Mouse (Mus musculus): ENCODE measurements around the gene Tssc4. TPM values are rescaled to one million over a fixed set of nuclear protein-coding genes. Genes with fewer than 3 reads are reported as not detected.

The Tssc4 gene
- polyA plus RNA-seq, 1 experiment from 2014 or later, result 90.7 TPM

- WGBS, result 92% methylated on average over 4 of the region's 4 CpGs
- Histone ChIP-seq H3K9me3 (replicated peaks; ENCODE audit: control insufficient read depth, low read length, poor library complexity, severe bottlenecking) (no peaks in the 10 kb centered on the region), H3K36me3 (ENCODE audit: control insufficient read depth, insufficient read depth, low read length) (peaks cover 21% of the 10 kb centered on the region), H3K4me2 (ENCODE audit: low read length) (no peak overlapping the region), H3K27ac (ENCODE audit: low read length) (no peak overlapping the region), H3K4me1 (ENCODE audit: control insufficient read depth, insufficient read depth, low read length) (no peaks in the 10 kb centered on the region), H3K9ac (ENCODE audit: low read depth, low read length) (no peak overlapping the region), H3K4me3 (ENCODE audit: low read depth, low read length) (no peak overlapping the region), H3K27me3 (ENCODE audit: control insufficient read depth, insufficient read depth, low read depth, low read length) (no peaks in the 10 kb centered on the region)
- no peak for ATAC-seq
These were observed 35.5 kb upstream of the Tssc4 start for GRCm38 (mm10) chr7:143033581-143033980.

- no peaks in the 10 kb centered on the region for H3K27me3 ChIP-seq (ENCODE audit: control insufficient read depth, insufficient read depth, low read depth, low read length)
- no peak overlapping the region for H3K4me2 ChIP-seq (ENCODE audit: low read length)
- no peak overlapping the region for H3K27ac ChIP-seq (ENCODE audit: low read length)
- no peak overlapping the region for H3K4me3 ChIP-seq (ENCODE audit: low read depth, low read length)
- no peak for ATAC-seq
- peaks cover 21% of the 10 kb centered on the region for H3K36me3 ChIP-seq (ENCODE audit: control insufficient read depth, insufficient read depth, low read length)
- 97% methylated on average over 2 of the region's 2 CpGs for WGBS
- no peaks in the 10 kb centered on the region for H3K9me3 ChIP-seq (replicated peaks; ENCODE audit: control insufficient read depth, low read length, poor library complexity, severe bottlenecking)
- no peaks in the 10 kb centered on the region for H3K4me1 ChIP-seq (ENCODE audit: control insufficient read depth, insufficient read depth, low read length)
- no peak overlapping the region for H3K9ac ChIP-seq (ENCODE audit: low read depth, low read length)
These were observed 34.9 kb upstream of the Tssc4 start for GRCm38 (mm10) chr7:143034112-143034511.

- Histone ChIP-seq H3K36me3 (ENCODE audit: control insufficient read depth, insufficient read depth, low read length) (peaks cover 21% of the 10 kb centered on the region), H3K27ac (ENCODE audit: low read length) (no peak overlapping the region), H3K9ac (ENCODE audit: low read depth, low read length) (no peak overlapping the region), H3K27me3 (ENCODE audit: control insufficient read depth, insufficient read depth, low read depth, low read length) (no peaks in the 10 kb centered on the region), H3K4me1 (ENCODE audit: control insufficient read depth, insufficient read depth, low read length) (no peaks in the 10 kb centered on the region), H3K4me2 (ENCODE audit: low read length) (no peak overlapping the region), H3K9me3 (replicated peaks; ENCODE audit: control insufficient read depth, low read length, poor library complexity, severe bottlenecking) (no peaks in the 10 kb centered on the region), H3K4me3 (ENCODE audit: low read depth, low read length) (no peak overlapping the region)
- 92% methylated on average over 8 of the region's 8 CpGs for whole genome bisulfite sequencing
- ATAC-seq, result no peak
These were observed 34.3 kb upstream of the Tssc4 start for GRCm38 (mm10) chr7:143034519-143035450.

GRCm38 (mm10) chr7:143036787-143037186 is 32.3 kb upstream of the Tssc4 start:
- no peaks in the 10 kb centered on the region for H3K9me3 ChIP-seq (replicated peaks; ENCODE audit: control insufficient read depth, low read length, poor library complexity, severe bottlenecking)
- ATAC-seq, result no peak
- no peak overlapping the region for H3K4me3 ChIP-seq (ENCODE audit: low read depth, low read length)
- no peak overlapping the region for H3K4me2 ChIP-seq (ENCODE audit: low read length)
- WGBS, result 85% methylated on average over 3 of the region's 3 CpGs
- no peak overlapping the region for H3K9ac ChIP-seq (ENCODE audit: low read depth, low read length)
- H3K36me3 ChIP-seq (ENCODE audit: control insufficient read depth, insufficient read depth, low read length), result peaks cover 21% of the 10 kb centered on the region
- no peaks in the 10 kb centered on the region for H3K27me3 ChIP-seq (ENCODE audit: control insufficient read depth, insufficient read depth, low read depth, low read length)
- H3K27ac ChIP-seq (ENCODE audit: low read length), result no peak overlapping the region
- H3K4me1 ChIP-seq (ENCODE audit: control insufficient read depth, insufficient read depth, low read length), result no peaks in the 10 kb centered on the region

GRCm38 (mm10) chr7:143037306-143037705 is 31.7 kb upstream of the Tssc4 start:
- no peak overlapping the region for H3K4me2 ChIP-seq (ENCODE audit: low read length)
- WGBS, result 97% methylated on average over 4 of the region's 4 CpGs

GRCm38 (mm10) chr7:143038174-143038931 is 30.7 kb upstream of the Tssc4 start:
- no peaks in the 10 kb centered on the region for H3K27me3 ChIP-seq (ENCODE audit: control insufficient read depth, insufficient read depth, low read depth, low read length)
- H3K9me3 ChIP-seq (replicated peaks; ENCODE audit: control insufficient read depth, low read length, poor library complexity, severe bottlenecking), result no peaks in the 10 kb centered on the region
- H3K9ac ChIP-seq (ENCODE audit: low read depth, low read length), result no peak overlapping the region
- no peak overlapping the region for H3K27ac ChIP-seq (ENCODE audit: low read length)
- no peak overlapping the region for H3K4me3 ChIP-seq (ENCODE audit: low read depth, low read length)
- ATAC-seq, result no peak
- WGBS, result 93% methylated on average over 3 of the region's 3 CpGs
- peaks cover 15% of the 10 kb centered on the region for H3K36me3 ChIP-seq (ENCODE audit: control insufficient read depth, insufficient read depth, low read length)
- no peaks in the 10 kb centered on the region for H3K4me1 ChIP-seq (ENCODE audit: control insufficient read depth, insufficient read depth, low read length)
- no peak overlapping the region for H3K4me2 ChIP-seq (ENCODE audit: low read length)

More at GRCm38 (mm10) chr7:143037306-143037705, 31.7 kb upstream of the Tssc4 start:
- Histone ChIP-seq H3K27ac (ENCODE audit: low read length) (no peak overlapping the region), H3K27me3 (ENCODE audit: control insufficient read depth, insufficient read depth, low read depth, low read length) (no peaks in the 10 kb centered on the region), H3K4me1 (ENCODE audit: control insufficient read depth, insufficient read depth, low read length) (no peaks in the 10 kb centered on the region), H3K9ac (ENCODE audit: low read depth, low read length) (no peak overlapping the region), H3K4me3 (ENCODE audit: low read depth, low read length) (no peak overlapping the region), H3K9me3 (replicated peaks; ENCODE audit: control insufficient read depth, low read length, poor library complexity, severe bottlenecking) (no peaks in the 10 kb centered on the region), H3K36me3 (ENCODE audit: control insufficient read depth, insufficient read depth, low read length) (peaks cover 19% of the 10 kb centered on the region)
- ATAC-seq, result no peak

GRCm38 (mm10) chr7:143040561-143040960 is 28.5 kb upstream of the Tssc4 start:
- 91% methylated on average over 3 of the region's 3 CpGs for WGBS
- no peaks in the 10 kb centered on the region for H3K9me3 ChIP-seq (replicated peaks; ENCODE audit: control insufficient read depth, low read length, poor library complexity, severe bottlenecking)

GRCm38 (mm10) chr7:143041138-143041822 is 27.8 kb upstream of the Tssc4 start:
- Histone ChIP-seq H3K27me3 (ENCODE audit: control insufficient read depth, insufficient read depth, low read depth, low read length) (no peaks in the 10 kb centered on the region), H3K9me3 (replicated peaks; ENCODE audit: control insufficient read depth, low read length, poor library complexity, severe bottlenecking) (no peaks in the 10 kb centered on the region), H3K9ac (ENCODE audit: low read depth, low read length) (no peak overlapping the region), H3K36me3 (ENCODE audit: control insufficient read depth, insufficient read depth, low read length) (peaks cover 5% of the 10 kb centered on the region), H3K4me1 (ENCODE audit: control insufficient read depth, insufficient read depth, low read length) (no peaks in the 10 kb centered on the region), H3K4me3 (ENCODE audit: low read depth, low read length) (no peak overlapping the region), H3K4me2 (ENCODE audit: low read length) (no peak overlapping the region), H3K27ac (ENCODE audit: low read length) (no peak overlapping the region)
- WGBS, result 78% methylated on average over 3 of the region's 3 CpGs
- no peak for ATAC-seq

More at GRCm38 (mm10) chr7:143040561-143040960, 28.5 kb upstream of the Tssc4 start:
- no peak overlapping the region for H3K4me2 ChIP-seq (ENCODE audit: low read length)
- H3K36me3 ChIP-seq (ENCODE audit: control insufficient read depth, insufficient read depth, low read length), result peaks cover 5% of the 10 kb centered on the region
- no peaks in the 10 kb centered on the region for H3K27me3 ChIP-seq (ENCODE audit: control insufficient read depth, insufficient read depth, low read depth, low read length)
- no peak overlapping the region for H3K4me3 ChIP-seq (ENCODE audit: low read depth, low read length)
- no peaks in the 10 kb centered on the region for H3K4me1 ChIP-seq (ENCODE audit: control insufficient read depth, insufficient read depth, low read length)
- H3K27ac ChIP-seq (ENCODE audit: low read length), result no peak overlapping the region
- H3K9ac ChIP-seq (ENCODE audit: low read depth, low read length), result no peak overlapping the region
- ATAC-seq, result no peak

Measured in midbrain, embryonic 16.5 days (tissue).